Mouse (Mus musculus) NIH3T3 (cell line): ENCODE data around the gene Spice1.

Experiments
- DNase-seq: peaks from one replicate; pipeline ENCODE4 v3.0.0-alpha.2; 2012; ENCODE audit warnings: low read depth

The Spice1 gene

GRCm38 (mm10) chr16:44365522-44365921 lies 18.6 kb downstream of the Spice1 start:
- no peak for DNase-seq

- DNase-seq = no peak
Measured at GRCm38 (mm10) chr16:44375459-44375858, 28.5 kb downstream of the Spice1 start.

- no peak for DNase-seq
Measured at GRCm38 (mm10) chr16:44380006-44380405, 33.1 kb downstream of the Spice1 start.

- no peak for DNase-seq
Measured at GRCm38 (mm10) chr16:44381578-44381977, 34.7 kb downstream of the Spice1 start.

- DNase-seq = no peak
Measured at GRCm38 (mm10) chr16:44383549-44383948, 36.6 kb downstream of the Spice1 start.

- DNase-seq = no peak
Measured at GRCm38 (mm10) chr16:44384251-44384650, 37.3 kb downstream of the Spice1 start.

GRCm38 (mm10) chr16:44391877-44392548 lies 45.1 kb downstream of the Spice1 start:
- DNase-seq = peak; percentile 80

- DNase-seq = peak; percentile 17
Measured at GRCm38 (mm10) chr16:44394577-44395243, 47.8 kb downstream of the Spice1 start, which contains the start of gene Cfap44. Gene Cfap44 (plus strand): TSS chr16:44394796.

- no peak for DNase-seq
Measured at GRCm38 (mm10) chr16:44404933-44405332, 58.0 kb downstream of the Spice1 start.

- no peak for DNase-seq
Measured at GRCm38 (mm10) chr16:44407211-44407610, 60.3 kb downstream of the Spice1 start.

- DNase-seq = no peak
Measured at GRCm38 (mm10) chr16:44408290-44408689, 61.4 kb downstream of the Spice1 start.

- DNase-seq = no peak
Measured at GRCm38 (mm10) chr16:44410176-44410575, 63.3 kb downstream of the Spice1 start.

GRCm38 (mm10) chr16:44417596-44417995 lies 70.7 kb downstream of the Spice1 start:
- DNase-seq = no peak

- no peak for DNase-seq
Measured at GRCm38 (mm10) chr16:44421735-44422134, 74.8 kb downstream of the Spice1 start.

- DNase-seq = peak; percentile 12
Measured at GRCm38 (mm10) chr16:44423499-44423898, 76.6 kb downstream of the Spice1 start.

- DNase-seq = no peak
Measured at GRCm38 (mm10) chr16:44428456-44428855, 81.5 kb downstream of the Spice1 start.

- DNase-seq = no peak
Measured at GRCm38 (mm10) chr16:44430021-44430420, 83.1 kb downstream of the Spice1 start.

GRCm38 (mm10) chr16:44434931-44435330 lies 88.0 kb downstream of the Spice1 start:
- no peak for DNase-seq

GRCm38 (mm10) chr16:44435481-44435880 lies 88.6 kb downstream of the Spice1 start:
- peak; percentile 9 for DNase-seq
